Mouse (Mus musculus): Measurements from ENCODE around the gene Eif4b. TPM values are rescaled to one million over a fixed set of nuclear protein-coding genes. Genes with fewer than 3 reads are reported as not detected.

Eif4b gene
- polyA plus RNA-seq, 1 experiment from 2014 or later = 65.7 TPM

- H3K27ac ChIP-seq (replicated peaks) = no peak overlapping the region
- H3K4me3 ChIP-seq = no peak overlapping the region
- no peak overlapping the region for H3K4me2 ChIP-seq
- no peak for ATAC-seq (ENCODE audit: extremely low read depth, insufficient number of reproducible peaks, low FRiP score, low TSS enrichment)
- 0 out of 2 replicates have a peak, but pooled peaks cover 1% of the 10 kb centered on the region for H3K27me3 ChIP-seq (replicated peaks)
- H3K9me3 ChIP-seq = no peaks in the 10 kb centered on the region
- H3K9ac ChIP-seq = no peak overlapping the region
- WGBS = 76% methylated on average over 6 of the region's 6 CpGs
- H3K36me3 ChIP-seq = peaks cover 99% of the 10 kb centered on the region
- H3K4me1 ChIP-seq = peaks cover 38% of the 10 kb centered on the region
Observed at GRCm38 (mm10) chr15:102112181-102112580, 38.6 kb downstream of the Eif4b start.

DNA sequence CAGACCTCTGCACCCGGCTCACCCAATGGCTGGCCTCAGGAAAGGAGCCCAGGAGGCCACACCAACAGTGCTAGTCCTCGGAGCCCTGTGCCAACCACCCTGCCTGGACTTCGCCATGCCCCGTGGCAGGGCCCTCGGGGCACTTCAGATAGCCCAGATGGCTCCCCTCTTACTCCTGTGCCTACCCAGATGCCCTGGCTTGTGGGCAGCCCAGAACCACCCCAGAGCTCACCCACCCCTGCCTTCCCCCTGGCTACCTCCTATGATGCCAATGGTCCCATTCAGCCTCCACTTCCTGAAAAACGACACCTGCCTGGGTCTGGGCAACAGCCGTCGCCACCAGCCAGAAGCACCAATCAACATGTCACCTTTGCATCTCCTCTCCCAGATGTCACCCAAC, 39.3 kb downstream of the Eif4b start:
- Histone ChIP-seq H3K4me1 (peaks cover 33% of the 10 kb centered on the region), H3K4me2 (no peak overlapping the region), H3K9ac (no peak overlapping the region), H3K9me3 (no peaks in the 10 kb centered on the region), H3K36me3 (peaks cover 99% of the 10 kb centered on the region), H3K27me3 (replicated peaks) (no peaks in the 10 kb centered on the region), H3K4me3 (no peak overlapping the region), H3K27ac (replicated peaks) (no peak overlapping the region)
- ATAC-seq (ENCODE audit: extremely low read depth, insufficient number of reproducible peaks, low FRiP score, low TSS enrichment) = no peak
- WGBS = 71% methylated on average over 8 of the region's 8 CpGs

- peaks cover 99% of the 10 kb centered on the region for H3K36me3 ChIP-seq
- ATAC-seq (ENCODE audit: extremely low read depth, insufficient number of reproducible peaks, low FRiP score, low TSS enrichment) = no peak
- H3K27ac ChIP-seq (replicated peaks) = no peak overlapping the region
- no peaks in the 10 kb centered on the region for H3K27me3 ChIP-seq (replicated peaks)
- H3K9me3 ChIP-seq = no peaks in the 10 kb centered on the region
- no peak overlapping the region for H3K9ac ChIP-seq
- peaks cover 28% of the 10 kb centered on the region for H3K4me1 ChIP-seq
- no peak overlapping the region for H3K4me3 ChIP-seq
- WGBS = 78% methylated on average over 4 of the region's 4 CpGs
- H3K4me2 ChIP-seq = no peak overlapping the region
Observed at GRCm38 (mm10) chr15:102113674-102114073, 40.1 kb downstream of the Eif4b start.

GRCm38 (mm10) chr15:102114651-102115260, 41.2 kb downstream of the Eif4b start:
- Histone ChIP-seq H3K4me1 (peaks cover 23% of the 10 kb centered on the region), H3K27me3 (replicated peaks) (no peaks in the 10 kb centered on the region), H3K9ac (no peak overlapping the region), H3K4me3 (no peak overlapping the region), H3K4me2 (no peak overlapping the region), H3K9me3 (no peaks in the 10 kb centered on the region), H3K36me3 (peaks cover 100% of the 10 kb centered on the region), H3K27ac (replicated peaks) (no peak overlapping the region)
- no peak for ATAC-seq (ENCODE audit: extremely low read depth, insufficient number of reproducible peaks, low FRiP score, low TSS enrichment)
- WGBS = 77% methylated on average over 7 of the region's 7 CpGs

- Histone ChIP-seq H3K9me3 (no peaks in the 10 kb centered on the region), H3K4me3 (no peak overlapping the region), H3K27ac (replicated peaks) (no peak overlapping the region), H3K36me3 (peaks cover 98% of the 10 kb centered on the region), H3K4me2 (no peak overlapping the region), H3K9ac (no peak overlapping the region), H3K27me3 (replicated peaks) (no peaks in the 10 kb centered on the region), H3K4me1 (peaks cover 20% of the 10 kb centered on the region; the same call in 1 of the 2 replicates)
- no peak for ATAC-seq (ENCODE audit: extremely low read depth, insufficient number of reproducible peaks, low FRiP score, low TSS enrichment)
- WGBS = 68% methylated on average over 9 of the region's 9 CpGs
Observed at GRCm38 (mm10) chr15:102115731-102116231, 42.2 kb downstream of the Eif4b start.

- ATAC-seq (ENCODE audit: extremely low read depth, insufficient number of reproducible peaks, low FRiP score, low TSS enrichment) = no peak
- peak overlapping the region; percentile 10 for H3K27ac ChIP-seq (replicated peaks)
- no peaks in the 10 kb centered on the region for H3K9me3 ChIP-seq
- WGBS = 71% methylated on average over 11 of the region's 11 CpGs
- no peak overlapping the region for H3K4me2 ChIP-seq
- no peak overlapping the region for H3K4me3 ChIP-seq
- H3K36me3 ChIP-seq = peaks cover 98% of the 10 kb centered on the region
- H3K4me1 ChIP-seq = peaks cover 20% of the 10 kb centered on the region; the same call in 1 of the 2 replicates
- no peaks in the 10 kb centered on the region for H3K27me3 ChIP-seq (replicated peaks)
- 0 out of 2 replicates have a peak overlapping the region, but pooled peaks have one; percentile 10 for H3K9ac ChIP-seq
Observed at GRCm38 (mm10) chr15:102116753-102117415, 43.3 kb downstream of the Eif4b start.

DNA sequence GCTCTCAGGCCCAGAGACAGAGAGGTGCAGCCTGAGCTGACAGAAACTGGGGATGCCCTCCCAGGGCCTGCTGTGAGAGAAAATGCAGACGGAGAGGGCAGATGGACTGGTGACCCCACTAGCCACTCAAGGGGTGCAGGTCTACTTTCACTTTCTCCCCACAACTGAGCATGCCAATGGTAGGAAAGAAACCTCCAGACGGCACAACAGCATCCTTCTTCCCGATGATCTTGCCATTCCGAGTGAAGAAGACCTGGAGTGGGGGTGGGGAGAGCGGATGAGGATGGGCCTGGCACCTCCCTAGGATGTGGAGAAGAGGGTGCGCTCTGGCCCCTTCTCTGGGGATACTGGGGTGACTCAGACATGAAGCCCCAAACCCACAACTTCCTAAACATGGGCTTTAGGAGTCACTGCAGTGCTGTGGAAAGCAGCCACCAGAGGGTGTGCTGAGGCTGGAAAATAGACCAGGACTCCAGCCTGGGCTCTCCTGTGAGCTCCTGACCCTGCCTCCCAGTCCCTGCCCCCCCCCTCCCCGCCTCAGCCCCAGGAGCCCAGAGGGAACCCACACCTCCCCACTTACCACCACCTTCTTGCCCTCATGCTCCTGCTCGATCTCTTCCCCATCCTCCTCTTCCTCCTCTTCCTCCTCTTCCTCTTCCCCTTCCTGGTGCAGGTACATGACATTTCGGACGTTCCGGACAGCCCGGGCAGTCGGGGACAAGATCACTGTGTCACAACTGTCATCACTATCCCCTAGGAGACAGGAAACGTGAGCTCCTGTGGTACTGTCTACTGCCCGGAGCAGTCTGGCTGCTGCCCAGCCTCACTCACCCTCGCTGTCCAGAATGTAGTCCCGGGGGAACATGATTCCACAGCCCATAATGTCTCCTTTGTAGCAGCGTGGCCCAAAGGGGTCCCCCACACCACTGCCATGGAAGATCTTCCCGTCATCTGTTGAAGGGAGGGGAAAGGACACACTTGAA, 44.2 kb downstream of the Eif4b start:
- no peaks in the 10 kb centered on the region for H3K27me3 ChIP-seq (replicated peaks)
- H3K9me3 ChIP-seq = no peaks in the 10 kb centered on the region
- peaks cover 97% of the 10 kb centered on the region for H3K36me3 ChIP-seq
- peaks cover 20% of the 10 kb centered on the region; the same call in 1 of the 2 replicates for H3K4me1 ChIP-seq
- peak overlapping the region; percentile 10 for H3K27ac ChIP-seq (replicated peaks)
- no peak overlapping the region for H3K4me2 ChIP-seq
- H3K9ac ChIP-seq = no peak overlapping the region; the same call in 1 of the 2 replicates
- ATAC-seq (ENCODE audit: extremely low read depth, insufficient number of reproducible peaks, low FRiP score, low TSS enrichment) = no peak
- H3K4me3 ChIP-seq = no peak overlapping the region
- 62% methylated on average over 19 of the region's 19 CpGs for WGBS

- peaks cover 91% of the 10 kb centered on the region for H3K36me3 ChIP-seq
- 87% methylated on average over 4 of the region's 4 CpGs for WGBS
Observed at GRCm38 (mm10) chr15:102118591-102118990, 45.0 kb downstream of the Eif4b start.

GRCm38 (mm10) chr15:102119121-102119830, 45.7 kb downstream of the Eif4b start:
- Histone ChIP-seq H3K27me3 (replicated peaks) (no peaks in the 10 kb centered on the region), H3K4me3 (no peak overlapping the region), H3K9me3 (no peaks in the 10 kb centered on the region), H3K4me1 (peaks cover 20% of the 10 kb centered on the region; the same call in 1 of the 2 replicates), H3K36me3 (peaks cover 85% of the 10 kb centered on the region), H3K9ac (no peak overlapping the region), H3K4me2 (no peak overlapping the region), H3K27ac (replicated peaks) (no peak overlapping the region)
- 70% methylated on average over 8 of the region's 8 CpGs for WGBS
- ATAC-seq (ENCODE audit: extremely low read depth, insufficient number of reproducible peaks, low FRiP score, low TSS enrichment) = no peak

More at GRCm38 (mm10) chr15:102118591-102118990, 45.0 kb downstream of the Eif4b start:
- no peak for ATAC-seq (ENCODE audit: extremely low read depth, insufficient number of reproducible peaks, low FRiP score, low TSS enrichment)
- no peaks in the 10 kb centered on the region for H3K27me3 ChIP-seq (replicated peaks)
- H3K9ac ChIP-seq = no peak overlapping the region
- H3K27ac ChIP-seq (replicated peaks) = no peak overlapping the region
- H3K4me3 ChIP-seq = no peak overlapping the region
- peaks cover 20% of the 10 kb centered on the region; the same call in 1 of the 2 replicates for H3K4me1 ChIP-seq
- H3K9me3 ChIP-seq = no peaks in the 10 kb centered on the region
- no peak overlapping the region for H3K4me2 ChIP-seq

- H3K9me3 ChIP-seq = no peaks in the 10 kb centered on the region
- ATAC-seq (ENCODE audit: extremely low read depth, insufficient number of reproducible peaks, low FRiP score, low TSS enrichment) = no peak
- no peak overlapping the region for H3K27ac ChIP-seq (replicated peaks)
- 76% methylated on average over 2 of the region's 2 CpGs for WGBS
- no peak overlapping the region for H3K4me3 ChIP-seq
- no peak overlapping the region for H3K9ac ChIP-seq
- H3K4me1 ChIP-seq = peaks cover 20% of the 10 kb centered on the region; the same call in 1 of the 2 replicates
- peaks cover 85% of the 10 kb centered on the region for H3K36me3 ChIP-seq
- no peak overlapping the region for H3K4me2 ChIP-seq
- H3K27me3 ChIP-seq (replicated peaks) = no peaks in the 10 kb centered on the region
Observed at GRCm38 (mm10) chr15:102119831-102120170, 46.2 kb downstream of the Eif4b start.

All from heart, embryonic 13.5 days (tissue).